Mouse (Mus musculus): Measurements from ENCODE around the gene Ndufa13. TPM values are rescaled to one million over a fixed set of nuclear protein-coding genes. Genes with fewer than 3 reads are reported as not detected.
A peak's percentile ranks its signal among the peaks of the same experiment; 100 is the strongest.
"Not testable (repeated sequence)": the region's sequence is repeated elsewhere in the genome, so short reads cannot be mapped to it uniquely, and the experiment has no call there.

Ndufa13 gene
- 100 to 1,000 TPM; 194 to 284 (median 245) TPM for polyA plus RNA-seq (2017; shearing (Covaris generic))

GRCm38 (mm10) chr8:69902163-69903062, at the start of gene Ndufa13, which contains the start of the genes Tssk6 and Yjefn3:
TSS of gene Ndufa13 (minus strand) at chr8:69902558.
TSS of gene Tssk6 (plus strand) at chr8:69902184.
TSS of gene Yjefn3 (minus strand) at chr8:69902712.
- ATAC-seq = peak; percentile 29

DNA sequence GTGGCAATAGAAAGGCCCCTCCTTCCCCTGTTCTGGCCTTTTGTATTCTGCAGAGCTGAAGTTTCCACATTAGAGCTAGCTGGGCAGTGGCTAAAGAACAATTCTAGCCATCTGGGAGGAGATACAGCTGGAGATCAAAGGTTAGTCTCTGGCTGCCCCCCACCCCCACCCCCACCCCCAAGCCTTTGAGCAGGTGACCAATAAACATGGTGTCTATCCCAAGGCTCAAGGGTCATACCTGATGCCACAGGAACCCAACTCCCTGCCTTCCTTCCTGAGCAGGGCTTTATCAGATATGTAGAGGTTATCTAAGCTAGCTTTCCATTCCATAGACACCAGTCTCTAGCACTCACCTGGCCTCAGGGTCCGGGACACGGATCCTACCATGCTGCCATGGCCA, 47.9 kb upstream of the Ndufa13 start:
- no peak for ATAC-seq

- ATAC-seq = not testable (repeated sequence)
Observed at GRCm38 (mm10) chr8:69942495-69942894, 40.1 kb upstream of the Ndufa13 start.

- peak; percentile 55 for ATAC-seq
Observed at GRCm38 (mm10) chr8:69940386-69940785, 38.0 kb upstream of the Ndufa13 start.

DNA sequence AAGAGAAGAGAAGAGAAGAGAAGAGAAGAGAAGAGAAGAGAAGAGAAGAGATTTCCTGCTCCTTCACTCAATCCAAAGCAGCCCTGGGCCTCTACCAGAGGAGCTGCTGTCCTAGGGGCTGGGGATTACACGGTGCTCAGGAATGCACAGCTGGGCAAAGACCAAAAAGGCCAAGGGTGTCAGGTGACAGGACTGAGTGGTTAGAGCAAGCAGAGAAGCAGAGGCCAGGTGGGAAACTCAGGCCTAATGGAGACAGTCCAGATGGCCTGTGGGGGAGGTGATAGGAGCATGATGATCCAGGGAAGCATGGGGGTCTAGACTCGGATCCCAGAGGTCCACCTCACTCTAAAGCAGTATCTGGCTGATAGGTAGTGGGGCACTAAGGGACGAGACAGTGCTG, 37.3 kb upstream of the Ndufa13 start:
- no peak for ATAC-seq

- peak; percentile 20 for ATAC-seq
Observed at GRCm38 (mm10) chr8:69938245-69938982, 36.1 kb upstream of the Ndufa13 start.

DNA sequence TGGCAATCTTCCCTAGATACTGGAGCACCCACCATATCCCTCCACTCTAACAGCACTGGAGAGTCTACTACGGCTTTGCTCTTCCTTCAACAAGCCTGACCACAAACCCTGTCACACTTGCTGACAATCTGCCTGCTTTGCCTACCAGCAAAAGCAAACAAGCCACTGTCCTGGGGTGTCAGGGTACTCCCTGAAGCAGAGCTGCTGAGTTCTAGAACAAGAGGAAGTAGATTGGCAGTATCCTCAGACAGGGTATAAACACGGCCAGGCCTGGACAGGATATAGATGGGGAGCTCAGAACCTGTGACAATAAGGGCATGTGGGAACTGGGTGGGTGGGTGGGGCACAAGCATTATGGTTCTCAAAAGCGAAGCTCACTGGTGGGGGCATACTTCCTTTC, 35.1 kb upstream of the Ndufa13 start:
- peak; percentile 75 for ATAC-seq

DNA sequence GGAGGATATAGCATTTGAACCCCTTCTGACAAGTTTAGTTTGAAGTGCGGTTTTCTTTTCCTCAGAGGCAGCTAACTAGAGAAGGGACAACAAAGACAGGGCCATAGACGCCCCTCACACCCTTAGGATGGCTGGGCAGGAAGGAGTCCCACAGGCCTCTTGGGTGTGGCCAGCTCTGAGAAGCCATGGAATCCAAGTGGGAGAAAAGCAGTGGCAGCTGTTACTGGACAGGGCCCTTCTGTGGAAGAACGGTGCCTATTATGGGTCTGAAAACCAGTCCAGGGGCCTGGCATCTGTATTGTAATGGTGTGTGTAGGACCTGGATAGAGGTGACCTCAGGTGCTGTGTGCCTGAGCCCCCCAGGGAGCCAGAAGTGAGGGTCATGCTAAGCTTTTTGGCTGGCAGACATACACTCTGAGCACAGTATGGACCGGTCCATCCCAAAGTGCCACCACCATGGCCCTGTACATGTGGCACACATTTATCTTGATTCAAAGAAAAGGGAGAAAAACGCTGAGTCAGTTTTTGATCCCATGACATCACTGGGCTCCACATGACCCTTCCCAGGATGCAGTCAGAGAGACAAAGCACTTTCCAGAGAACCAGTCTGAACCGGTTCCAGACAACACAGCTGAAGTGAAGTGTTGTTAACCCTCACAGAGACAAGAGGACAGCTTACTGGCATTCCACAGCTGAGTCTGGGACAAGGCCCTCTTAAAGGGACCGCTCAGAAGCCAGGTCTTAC, 33.9 kb upstream of the Ndufa13 start:
- no peak for ATAC-seq

DNA sequence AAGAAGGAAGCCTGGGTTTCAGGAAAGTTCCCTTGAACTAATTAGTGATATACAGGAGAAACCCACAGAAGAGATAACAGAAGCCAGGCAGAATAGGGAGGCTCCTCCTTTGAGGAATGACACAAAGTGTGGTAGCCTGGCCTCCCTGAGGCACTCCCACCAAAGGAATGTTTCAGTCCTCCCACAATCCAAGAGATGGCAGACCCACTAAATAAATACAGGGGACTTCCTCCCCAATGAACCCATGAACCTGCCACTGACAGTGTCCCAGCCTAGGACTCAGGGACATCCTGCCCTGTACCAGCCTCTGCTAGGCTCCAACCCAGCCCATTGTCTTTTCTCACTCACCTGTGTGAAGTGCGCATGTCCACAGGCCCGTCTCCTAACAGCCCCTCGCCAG, 33.1 kb upstream of the Ndufa13 start:
- ATAC-seq = no peak

DNA sequence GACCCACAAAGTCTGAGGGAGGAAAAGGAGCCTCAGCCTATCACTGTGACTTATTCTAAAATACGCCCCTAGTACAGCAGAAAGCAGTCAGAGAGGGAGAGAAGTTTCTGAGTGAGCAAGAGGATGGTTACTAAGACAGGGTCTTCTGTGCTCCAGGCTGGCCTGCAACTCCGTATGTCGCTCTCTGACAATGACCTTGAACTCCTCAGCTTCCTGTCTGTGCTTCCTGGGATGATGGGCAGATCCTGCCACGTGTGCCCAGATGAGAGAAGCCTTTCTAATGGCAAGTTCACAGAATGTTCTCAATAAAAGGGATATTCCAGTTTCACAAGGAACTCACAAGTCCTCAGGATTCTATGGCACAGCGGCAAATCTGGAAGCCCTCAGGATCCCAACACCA, 32.2 kb upstream of the Ndufa13 start:
- ATAC-seq = no peak

- peak; percentile 33 for ATAC-seq
Observed at GRCm38 (mm10) chr8:69933811-69934210, 31.5 kb upstream of the Ndufa13 start.

GRCm38 (mm10) chr8:69926901-69927300, 24.5 kb upstream of the Ndufa13 start:
- no peak for ATAC-seq

DNA sequence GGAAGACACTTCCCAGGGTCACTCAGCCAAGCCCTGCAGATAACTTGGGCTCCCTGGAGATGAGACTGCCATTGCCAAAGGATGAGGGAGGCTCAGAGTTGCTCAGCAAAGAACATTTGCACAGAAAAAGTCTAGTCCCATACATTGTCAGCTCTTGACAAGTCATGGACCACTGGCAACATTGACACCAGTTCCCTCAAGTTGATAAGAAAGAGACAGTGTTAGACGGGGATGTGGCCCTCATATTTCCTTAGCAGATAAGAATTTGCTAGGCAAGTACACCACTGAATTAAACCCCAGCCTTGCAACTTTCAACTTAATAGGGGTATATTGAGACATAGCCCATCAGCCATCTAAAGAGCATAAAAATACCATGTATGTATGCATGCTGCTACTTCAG, 21.6 kb upstream of the Ndufa13 start:
- no peak for ATAC-seq

DNA sequence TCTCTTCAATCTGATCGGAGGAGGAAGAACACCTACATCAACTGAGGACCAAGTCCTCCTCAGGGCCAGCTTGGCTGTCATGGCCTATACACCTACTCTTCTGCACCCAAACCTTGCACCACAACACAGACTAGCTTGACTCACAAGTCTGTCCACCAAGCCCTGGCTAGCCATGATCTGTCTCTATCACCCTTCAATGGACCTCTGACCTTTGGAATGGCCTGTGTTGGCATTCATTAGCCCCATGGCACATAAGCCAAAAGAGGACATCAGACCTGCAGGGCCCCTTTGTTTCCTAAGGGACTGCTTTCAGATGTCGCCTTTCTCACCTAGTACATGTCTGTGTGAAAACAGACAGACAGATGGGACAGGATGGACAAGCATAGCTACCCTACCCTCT, 18.8 kb upstream of the Ndufa13 start:
- ATAC-seq = no peak

DNA sequence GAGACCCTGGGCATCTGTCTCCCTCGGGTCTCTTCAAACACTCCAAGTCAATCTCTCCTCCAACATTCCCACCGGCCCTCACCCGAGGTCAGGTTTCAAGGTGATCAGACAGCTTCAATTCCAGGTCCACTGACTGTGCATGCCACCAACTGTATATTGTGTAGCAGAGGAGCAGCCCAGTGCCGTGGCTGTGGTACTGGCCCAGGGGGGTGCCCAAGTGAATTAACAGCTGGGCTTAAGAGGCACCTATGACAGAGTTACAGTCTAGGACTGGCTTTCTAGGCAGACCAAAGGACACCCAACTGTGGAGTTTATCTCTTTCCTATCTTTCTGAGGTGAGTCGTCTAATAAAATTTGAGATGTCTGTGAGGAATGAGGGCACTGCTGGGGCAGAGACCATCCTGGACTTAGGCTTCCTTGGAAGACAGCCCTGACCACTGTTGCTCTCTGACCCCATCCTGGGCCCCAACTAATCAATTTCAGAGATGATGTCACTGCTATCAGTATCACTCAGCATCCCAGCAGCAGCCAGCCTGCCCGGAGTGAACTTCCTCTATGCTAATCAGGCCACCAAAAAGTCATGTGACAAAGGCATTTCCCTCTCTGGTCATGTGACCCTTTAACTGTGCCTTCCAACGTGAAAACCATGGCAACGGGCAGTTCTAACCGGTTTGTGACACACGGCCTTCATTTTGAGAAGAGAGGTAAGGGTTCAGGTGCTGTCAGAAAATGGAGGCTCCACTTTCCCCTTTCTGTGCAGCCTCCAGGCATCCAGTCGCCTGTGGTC, 17.7 kb upstream of the Ndufa13 start:
- ATAC-seq = peak; percentile 92

DNA sequence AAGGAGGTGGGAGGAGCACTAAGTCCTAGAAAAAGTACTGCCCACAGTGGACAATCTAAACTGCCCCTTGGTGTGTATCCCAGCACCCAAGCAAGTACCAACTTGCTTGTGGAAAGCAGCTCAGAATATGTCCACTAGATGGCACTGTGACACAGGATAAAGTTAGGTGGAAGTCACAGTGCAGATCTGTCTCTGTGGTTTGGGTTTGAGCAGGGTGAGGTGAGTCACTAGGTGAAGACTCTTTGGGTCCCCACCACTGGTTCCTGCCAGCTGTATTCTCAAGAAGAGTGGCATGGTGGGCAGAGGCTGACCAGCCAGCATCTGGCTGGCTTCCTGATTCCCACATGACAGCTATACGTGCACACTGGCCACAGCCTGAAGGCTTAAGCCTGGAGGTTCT, 16.7 kb upstream of the Ndufa13 start:
- ATAC-seq = peak; percentile 72

DNA sequence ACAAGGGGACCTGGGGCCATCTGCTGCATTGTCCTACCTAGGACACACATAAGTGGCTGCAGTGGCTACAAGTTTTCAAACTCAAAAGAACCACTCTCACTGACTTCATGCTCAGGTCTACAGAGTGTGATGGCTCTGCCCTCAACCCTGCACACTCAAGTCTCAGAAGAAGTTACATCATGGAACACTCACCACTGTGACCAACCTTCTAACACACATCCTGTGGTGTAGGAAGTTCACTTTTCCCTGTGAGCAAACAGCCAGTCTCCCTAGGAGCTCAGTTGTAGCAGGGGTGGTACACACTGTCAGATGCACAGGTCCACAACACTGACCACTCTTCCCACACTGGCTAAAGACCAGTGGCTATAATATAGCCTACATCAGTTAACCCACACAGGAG, 16.1 kb upstream of the Ndufa13 start:
- no peak for ATAC-seq

GRCm38 (mm10) chr8:69915748-69916147, 13.4 kb upstream of the Ndufa13 start:
- no peak for ATAC-seq

GRCm38 (mm10) chr8:69914526-69914925, 12.2 kb upstream of the Ndufa13 start:
- no peak for ATAC-seq

DNA sequence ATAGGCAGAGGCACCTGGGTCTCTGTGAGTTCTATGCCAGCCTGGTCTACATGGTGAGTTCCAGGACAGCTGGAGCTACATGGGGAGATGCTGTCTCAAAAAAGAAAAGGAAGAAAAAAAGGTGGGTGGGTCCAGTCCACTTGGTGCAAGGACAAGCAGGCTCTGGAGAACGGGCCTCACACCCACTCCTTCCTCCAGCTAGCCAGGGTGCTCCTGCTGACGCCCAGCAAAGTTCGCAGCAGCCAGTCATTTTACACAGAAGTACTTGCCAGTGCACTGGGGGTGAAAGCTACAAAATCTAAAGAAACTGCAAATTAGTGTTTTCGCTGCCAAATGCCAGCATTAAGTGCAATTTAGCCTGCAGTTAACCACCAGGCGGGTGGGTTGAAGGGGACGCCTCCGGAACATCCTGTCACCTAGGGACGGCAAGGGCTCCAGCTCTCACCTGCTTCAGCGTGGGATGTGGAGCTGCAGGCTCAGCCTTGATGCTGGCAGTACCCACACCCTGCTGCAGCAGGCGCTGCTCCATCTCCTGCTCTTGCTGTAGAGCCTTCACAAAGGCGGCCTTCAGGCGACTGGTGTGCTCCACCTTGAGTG, 10.2 kb upstream of the Ndufa13 start:
- no peak for ATAC-seq

- ATAC-seq = no peak
Observed at GRCm38 (mm10) chr8:69911917-69912316, 9.6 kb upstream of the Ndufa13 start.

- no peak for ATAC-seq
Observed at GRCm38 (mm10) chr8:69907106-69907505, 4.7 kb upstream of the Ndufa13 start.
